Mouse (Mus musculus) lung, adult 10 weeks (tissue): ENCODE measurements around the gene Lrrc20. TPM values are rescaled to one million over a fixed set of nuclear protein-coding genes. Genes with fewer than 3 reads are reported as not detected.

Experiments
- polyA plus RNA-seq: library from polyadenylated mRNA; stranded (reverse); fragments of 350-450 nt; fragmentation: Illumina TruSeq; extraction: RNeasy Lipid Tissue Mini Kit (QIAGEN cat#74804); gene quantifications from one replicate; pipeline ENCODE4 v1.2.3, GENCODE M21; 2014; ENCODE audit warnings: low read depth, low replicate concordance; ENCODE audit not compliant: insufficient read depth

Lrrc20 gene
- polyA plus RNA-seq, result 7.1 TPM

GRCm38 (mm10) chr10:61475594-61476439 lies at the start of gene Lrrc20:
TSS of gene Lrrc20 (plus strand) at chr10:61475801.

GRCm38 (mm10) chr10:61452645-61453044 lies 23.0 kb upstream of the Lrrc20 start, which contains the start of gene Eif4ebp2:
TSS of gene Eif4ebp2 (minus strand) at chr10:61452661.

Other genes starting within 250 kb of the Lrrc20 start
- gene Adamts14, start 202.4 kb upstream of the Lrrc20 start, polyA plus RNA-seq, result 0.91 TPM
- 2.9 TPM for gene Prf1, start 178.0 kb upstream of the Lrrc20 start, polyA plus RNA-seq
- gene Pald1, start 92.3 kb upstream of the Lrrc20 start, polyA plus RNA-seq, result 24.6 TPM
- 0.11 TPM for gene Nodal, start 57.8 kb upstream of the Lrrc20 start, polyA plus RNA-seq
- 34.6 TPM for gene Eif4ebp2, start 23.1 kb upstream of the Lrrc20 start, polyA plus RNA-seq
- not detected for gene Npffr1, start 119.7 kb downstream of the Lrrc20 start, polyA plus RNA-seq
- gene Ppa1, start 172.8 kb downstream of the Lrrc20 start, polyA plus RNA-seq, result 31.5 TPM
- gene Sar1a, start 204.5 kb downstream of the Lrrc20 start, polyA plus RNA-seq, result 112 TPM
- 14.6 TPM for gene Tysnd1, start 219.7 kb downstream of the Lrrc20 start, polyA plus RNA-seq
- gene Aifm2, start 239.5 kb downstream of the Lrrc20 start, polyA plus RNA-seq, result 13.2 TPM